Mouse (Mus musculus) C2C12 (cell line): ENCODE results near the gene Apob.

Experiments
- CEBPB ChIP-seq: IDR thresholded peaks from one replicate; pipeline ENCODE4 v1.6.1; 2011; ENCODE audit warnings: low read depth, mild to moderate bottlenecking, control low read depth, moderate library complexity
- CTCF ChIP-seq: IDR thresholded peaks from one replicate; pipeline ENCODE4 v1.5.1; 2011; ENCODE audit not compliant: control insufficient read depth, insufficient read depth, insufficient read length
- FOSL1 ChIP-seq: IDR thresholded peaks from one replicate; pipeline ENCODE4 v1.8.0; 2011; ENCODE audit warnings: mild to moderate bottlenecking, low read length; ENCODE audit not compliant: poor library complexity, insufficient read depth, severe bottlenecking
- MAX ChIP-seq: IDR thresholded peaks from one replicate; pipeline ENCODE4 v1.6.1; 2011; ENCODE audit warnings: mild to moderate bottlenecking, control low read depth
- USF1 ChIP-seq: IDR thresholded peaks from one replicate; pipeline ENCODE4 v1.6.1; 2011; ENCODE audit warnings: low read depth, mild to moderate bottlenecking, control low read depth, moderate library complexity

GRCm38 (mm10) chr12:7984411-7984810 lies 7.0 kb downstream of the Apob start:
- TF ChIP-seq FOSL1 (no peak), USF1 (no peak), CTCF (no peak), MAX (no peak), CEBPB (no peak)
